Mouse (Mus musculus) spleen, adult 2 months (tissue): Measurements from ENCODE around the gene 1110004F10Rik. TPM values are rescaled to one million over a fixed set of nuclear protein-coding genes. Genes with fewer than 3 reads are reported as not detected.

Experiments used
- DNase-seq, 2 experiments: peaks; one replicate each; pipeline versions ENCODE4 v3.0.0 to v3.0.0-alpha.2; 2012 to 2021; ENCODE audit warnings: low spot score in 2 of 2, low read depth in 1 of 2
- H3K27ac ChIP-seq: fragments of 200-500 bp; 2 replicates; pipeline ENCODE4 v1.5.1; 2012; ENCODE audit warnings: low read length, inconsistent platforms; ENCODE audit not compliant: insufficient read depth
- H3K27me3 ChIP-seq: fragments of 200-500 bp; 2 replicates; pipeline ENCODE4 v1.6.1; 2012; ENCODE audit warnings: mild to moderate bottlenecking, moderate library complexity, low read length, inconsistent platforms; ENCODE audit not compliant: control insufficient read depth, insufficient read depth
- H3K36me3 ChIP-seq: fragments of 200-500 bp; 2 replicates; pipeline ENCODE4 v1.6.1; 2012; ENCODE audit warnings: mild to moderate bottlenecking, low read length, inconsistent platforms; ENCODE audit not compliant: control insufficient read depth, insufficient read depth
- H3K4me1 ChIP-seq: fragments of 200-500 bp; 2 replicates; pipeline ENCODE4 v1.6.1; 2011; ENCODE audit warnings: inconsistent platforms; ENCODE audit not compliant: control insufficient read depth, insufficient read depth, insufficient read length
- H3K4me3 ChIP-seq: fragments of 200-500 bp; 2 replicates; pipeline ENCODE4 v1.5.1; 2011; ENCODE audit warnings: mild to moderate bottlenecking, inconsistent platforms; ENCODE audit not compliant: insufficient read depth, insufficient read length; ENCODE audit errors: extremely low read depth
- CTCF ChIP-seq: fragments of 200-500 bp; IDR thresholded peaks from 2 replicates; pipeline ENCODE4 v1.5.1; 2011; ENCODE audit warnings: mild to moderate bottlenecking, inconsistent platforms; ENCODE audit not compliant: insufficient read depth, insufficient read length, insufficient replicate concordance; ENCODE audit errors: extremely low read depth
- POLR2A ChIP-seq: fragments of 200-500 bp; IDR thresholded peaks from 2 replicates; pipeline ENCODE4 v1.6.1; 2011; ENCODE audit warnings: low read depth, low read length, inconsistent platforms
- WGBS: fragments of 180-500 bp; shearing (Covaris S2); methylation state at CpG from one replicate; pipeline ENCODE4 v1.1.7; 2018; 5-methylcytosine and 5-hydroxymethylcytosine counted together
- polyA plus RNA-seq: library from polyadenylated mRNA; depleted of rRNA; stranded (reverse); fragments of >200 nt; gene quantifications from 2 replicates; pipeline ENCODE4 v1.2.3, GENCODE M21; 2012; rRNA removed

Gene 1110004F10Rik
- polyA plus RNA-seq, 1 experiment, result 27.6 TPM

DNA sequence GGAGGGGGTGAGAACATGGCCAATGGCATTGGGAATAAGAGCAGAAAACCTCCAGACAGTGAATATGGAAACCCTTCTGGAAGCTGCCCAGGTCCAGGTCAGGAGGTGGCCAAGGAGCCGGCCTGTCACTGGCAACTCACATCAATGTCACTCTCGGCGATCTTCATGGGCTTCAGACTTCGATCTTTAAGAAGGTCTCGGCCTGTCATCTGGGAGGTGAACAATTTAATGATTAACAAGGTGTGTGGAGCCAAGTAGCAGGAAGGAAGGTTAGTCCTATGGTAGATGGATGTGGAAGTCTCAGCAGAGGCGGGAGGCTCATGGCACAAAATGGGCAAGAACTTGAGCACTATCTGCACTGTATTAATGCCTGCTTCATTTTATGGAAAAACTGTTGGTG lies 105.8 kb downstream of the 1110004F10Rik start:
- Histone ChIP-seq H3K4me3 (no peak overlapping the region), H3K27ac (no peak overlapping the region), H3K36me3 (no peaks in the 10 kb centered on the region), H3K27me3 (no peaks in the 10 kb centered on the region), H3K4me1 (no peaks in the 10 kb centered on the region; the same call in 1 of the 2 replicates)
- no peak for DNase-seq
- no peak for TF ChIP-seq POLR2A
- TF ChIP-seq CTCF, result no peak
- WGBS, result 92% methylated on average over 6 of the region's 6 CpGs

DNA sequence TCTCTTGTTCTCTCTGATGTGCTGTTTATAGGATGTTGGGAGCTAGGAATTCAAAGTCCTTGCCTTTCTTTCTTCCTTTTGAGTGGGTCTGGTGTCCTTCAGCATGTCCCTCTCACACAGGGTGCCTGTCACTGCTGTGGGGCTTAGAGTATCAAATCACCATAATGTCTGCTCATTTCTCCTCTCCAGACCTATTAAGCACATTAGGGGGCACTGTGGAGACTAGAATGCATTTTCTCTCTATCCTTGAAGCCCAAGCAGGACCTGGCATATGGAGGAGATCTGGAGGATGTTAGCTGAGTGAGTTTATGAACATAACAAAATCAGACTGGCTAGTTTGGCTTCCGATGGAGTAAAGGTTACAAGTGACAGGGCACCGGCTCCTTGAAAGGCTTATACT lies 107.9 kb downstream of the 1110004F10Rik start:
- no peak overlapping the region for H3K4me3 ChIP-seq
- H3K27ac ChIP-seq, result no peak overlapping the region
- no peaks in the 10 kb centered on the region for H3K27me3 ChIP-seq
- no peak for DNase-seq
- no peaks in the 10 kb centered on the region for H3K36me3 ChIP-seq
- WGBS, result 93% methylated on average over 2 of the region's 2 CpGs
- no peaks in the 10 kb centered on the region; the same call in 1 of the 2 replicates for H3K4me1 ChIP-seq
- TF ChIP-seq CTCF, result no peak
- no peak for TF ChIP-seq POLR2A

- 37% methylated on average over 4 of the region's 4 CpGs for WGBS
- no peak overlapping the region for H3K27ac ChIP-seq
- H3K4me1 ChIP-seq, result no peaks in the 10 kb centered on the region; the same call in 1 of the 2 replicates
- no peaks in the 10 kb centered on the region for H3K36me3 ChIP-seq
- TF ChIP-seq POLR2A (no peak), CTCF (no peak)
- no peaks in the 10 kb centered on the region for H3K27me3 ChIP-seq
- no peak for DNase-seq
- H3K4me3 ChIP-seq, result no peak overlapping the region
Measured at GRCm38 (mm10) chr7:116149568-116149967, 110.4 kb downstream of the 1110004F10Rik start.

DNA sequence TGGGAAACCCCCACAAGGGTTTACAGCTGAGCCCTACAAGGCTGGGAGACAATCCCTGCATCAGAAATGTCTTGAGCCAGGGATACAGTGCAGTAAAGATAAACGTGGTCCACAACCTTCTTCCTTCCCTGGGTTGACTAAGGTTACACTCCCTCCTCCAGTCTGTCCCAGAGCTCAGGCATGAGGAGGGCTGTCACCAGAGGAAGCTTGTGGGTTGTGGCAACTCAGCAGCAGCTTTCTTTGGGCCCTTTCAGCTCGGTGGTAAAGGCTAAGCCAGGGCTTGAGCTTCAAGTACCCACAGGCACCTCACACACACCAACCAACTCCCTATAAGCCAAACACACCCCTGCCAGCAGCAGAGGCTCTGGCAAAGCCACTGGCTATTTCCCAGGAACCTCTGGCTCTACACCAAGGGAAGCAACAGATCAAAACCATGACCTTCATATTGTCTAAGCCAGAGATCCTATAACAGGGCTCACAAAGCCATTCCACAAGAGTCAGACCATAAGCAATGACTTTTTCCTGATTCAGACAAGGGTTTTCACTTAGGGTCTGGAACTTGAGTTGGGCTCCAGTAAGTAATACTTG lies 114.7 kb downstream of the 1110004F10Rik start:
- H3K4me3 ChIP-seq, result no peak overlapping the region
- H3K36me3 ChIP-seq, result no peaks in the 10 kb centered on the region
- no peaks in the 10 kb centered on the region; the same call in 1 of the 2 replicates for H3K4me1 ChIP-seq
- WGBS, result 5% methylated on average over 2 of the region's 2 CpGs
- no peak for DNase-seq
- H3K27me3 ChIP-seq, result no peaks in the 10 kb centered on the region
- no peak overlapping the region for H3K27ac ChIP-seq
- TF ChIP-seq POLR2A (no peak), CTCF (no peak)

Other genes starting within 250 kb of the 1110004F10Rik start
- gene Sox6, start 601 bp upstream of the 1110004F10Rik start, polyA plus RNA-seq, result 6.0 and 6.6 TPM in 2 replicates
- 0.29 and 0.85 TPM in 2 replicates for gene Gm4353, start 45.2 kb downstream of the 1110004F10Rik start, polyA plus RNA-seq